Mouse (Mus musculus) gonadal fat pad, adult 2 months (tissue): ENCODE results near the gene Spock1. TPM values are rescaled to one million over a fixed set of nuclear protein-coding genes. Genes with fewer than 3 reads are reported as not detected.

Source experiments
- polyA plus RNA-seq: library from polyadenylated mRNA; depleted of rRNA; stranded (reverse); fragments of >200 nt; gene quantifications from 2 replicates; pipeline ENCODE4 v1.2.3, GENCODE M21; 2012; rRNA removed

The Spock1 gene
- polyA plus RNA-seq, 1 experiment: 14.0 TPM

Other genes with a start within 250 kb of the Spock1 start
- 4.3 and 5.2 TPM in 2 replicates for gene Klhl3, start 205.3 kb upstream of the Spock1 start, polyA plus RNA-seq
- 41.5 and 60.4 TPM in 2 replicates for gene Hnrnpa0, start 220.2 kb upstream of the Spock1 start, polyA plus RNA-seq
- gene Idnk, start 249.3 kb upstream of the Spock1 start, polyA plus RNA-seq: 29.1 and 31.3 TPM in 2 replicates